Mouse (Mus musculus) hindbrain, embryonic 11.5 days (tissue): Measurements from ENCODE around the gene Uqcrc1. TPM values are rescaled to one million over a fixed set of nuclear protein-coding genes. Genes with fewer than 3 reads are reported as not detected.

Experiments used
- ATAC-seq: fragments of 200-750 bp; cut with Nextera tagmentation; 2 replicates; pipeline ENCODE4 v1.8.0; 2017; ENCODE audit warnings: mild to moderate bottlenecking, moderate TSS enrichment, moderate library complexity; ENCODE audit not compliant: low FRiP score
- DNase-seq: peaks from one replicate; pipeline ENCODE4 v3.0.0-alpha.2; 2015; ENCODE audit warnings: low spot score
- H3K27ac ChIP-seq: fragments of 300-500 bp; sonication (generic); 2 replicates; pipeline ENCODE4 v1.5.1; 2014; ENCODE audit warnings: mild to moderate bottlenecking, low read depth, low read length
- H3K27me3 ChIP-seq: fragments of 300-500 bp; sonication (generic); 2 replicates; pipeline ENCODE4 v1.6.1; 2014; ENCODE audit warnings: mild to moderate bottlenecking, low read length, moderate library complexity, mixed read lengths; ENCODE audit not compliant: control insufficient read depth, insufficient read depth
- H3K36me3 ChIP-seq: fragments of 300-500 bp; sonication (generic); 2 replicates; pipeline ENCODE4 v1.6.1; 2014; ENCODE audit warnings: mild to moderate bottlenecking, low read length, moderate library complexity, mixed read lengths; ENCODE audit not compliant: control insufficient read depth, insufficient read depth
- H3K4me1 ChIP-seq: fragments of 300-500 bp; sonication (generic); replicated peaks from 2 replicates; pipeline ENCODE4 v1.6.1; 2014; ENCODE audit warnings: low read length, mixed read lengths; ENCODE audit not compliant: control insufficient read depth, insufficient read depth
- H3K4me2 ChIP-seq: fragments of 300-500 bp; sonication (generic); replicated peaks from 2 replicates; pipeline ENCODE4 v1.6.1; 2014; ENCODE audit warnings: mild to moderate bottlenecking, low read depth, low read length
- H3K4me3 ChIP-seq: fragments of 300-500 bp; sonication (generic); 2 replicates; pipeline ENCODE4 v1.5.1; 2014; ENCODE audit warnings: low read depth, low read length
- H3K9ac ChIP-seq: fragments of 300-500 bp; sonication (generic); 2 replicates; pipeline ENCODE4 v1.6.1; 2014; ENCODE audit warnings: low read depth, low read length
- H3K9me3 ChIP-seq: fragments of 300-500 bp; sonication (generic); 2 replicates; pipeline ENCODE4 v1.6.1; 2016; ENCODE audit warnings: low read length; ENCODE audit not compliant: control insufficient read depth
- WGBS: fragments of 180-500 bp; shearing (Covaris S2); extraction: QIAGEN DNeasy Blood & Tissue Kit; methylation state at CpG from one replicate; pipeline ENCODE4 v1.1.7; 2014; 5-methylcytosine and 5-hydroxymethylcytosine counted together
- polyA plus RNA-seq: library from polyadenylated mRNA; unstranded; fragments of >200 nt; fragmentation: Nextera tagmentation; extraction: Ambion mirVana; gene quantifications from 2 replicates; pipeline ENCODE4 v1.2.1, GENCODE M21; 2014

Uqcrc1 gene
- polyA plus RNA-seq, 1 experiment from 2014 or later = 354 TPM

DNA sequence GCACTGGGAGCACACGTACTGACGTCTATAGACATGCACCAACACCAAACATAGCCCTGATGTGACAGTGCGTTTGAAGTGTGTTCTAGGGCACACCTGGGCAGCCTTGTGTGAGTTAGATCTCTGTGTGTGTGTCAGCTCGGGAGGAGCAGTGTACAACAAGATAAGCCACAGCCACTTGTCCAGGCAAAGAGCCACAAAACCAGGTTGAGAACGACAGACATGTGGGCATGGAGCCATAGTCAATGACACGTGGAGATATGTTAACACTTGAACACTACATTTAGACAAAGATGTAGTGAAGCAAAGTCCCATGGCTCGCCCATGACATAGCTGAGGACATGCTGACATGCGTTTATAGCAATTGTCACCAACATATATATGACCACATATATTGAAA lies 34.2 kb downstream of the Uqcrc1 start:
- Histone ChIP-seq H3K4me1 (no peaks in the 10 kb centered on the region), H3K9ac (no peak overlapping the region), H3K9me3 (no peaks in the 10 kb centered on the region), H3K4me3 (no peak overlapping the region), H3K27ac (no peak overlapping the region), H3K27me3 (no peaks in the 10 kb centered on the region), H3K4me2 (no peak overlapping the region), H3K36me3 (no peaks in the 10 kb centered on the region)
- ATAC-seq = no peak
- no peak for DNase-seq
- 90% methylated on average over 8 of the region's 8 CpGs for WGBS

DNA sequence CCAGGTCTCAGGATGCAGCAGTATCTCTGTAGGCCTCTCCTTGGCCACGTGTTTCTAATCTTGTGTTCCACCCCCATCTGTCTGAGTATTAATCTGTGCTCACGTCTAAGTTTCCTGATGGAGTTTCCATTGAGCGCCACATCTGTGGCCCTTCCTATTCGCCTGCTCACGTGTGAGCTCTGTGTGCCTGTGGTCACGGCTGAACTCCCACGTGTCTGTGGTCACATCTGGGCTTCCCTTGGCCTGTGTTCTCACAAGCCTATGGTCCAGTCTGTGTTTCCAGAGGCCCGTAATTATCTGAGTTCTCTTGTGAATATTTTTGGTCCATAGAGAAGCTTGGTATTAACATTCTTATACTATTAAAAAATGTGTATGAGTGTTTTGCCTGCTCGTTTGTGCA lies 40.0 kb downstream of the Uqcrc1 start:
- Histone ChIP-seq H3K4me1 (no peaks in the 10 kb centered on the region), H3K4me3 (no peak overlapping the region), H3K36me3 (no peaks in the 10 kb centered on the region), H3K27me3 (no peaks in the 10 kb centered on the region), H3K4me2 (no peak overlapping the region), H3K27ac (no peak overlapping the region), H3K9ac (no peak overlapping the region), H3K9me3 (no peaks in the 10 kb centered on the region)
- ATAC-seq (no peak), DNase-seq (no peak)
- WGBS = 87% methylated on average over 9 of the region's 9 CpGs

DNA sequence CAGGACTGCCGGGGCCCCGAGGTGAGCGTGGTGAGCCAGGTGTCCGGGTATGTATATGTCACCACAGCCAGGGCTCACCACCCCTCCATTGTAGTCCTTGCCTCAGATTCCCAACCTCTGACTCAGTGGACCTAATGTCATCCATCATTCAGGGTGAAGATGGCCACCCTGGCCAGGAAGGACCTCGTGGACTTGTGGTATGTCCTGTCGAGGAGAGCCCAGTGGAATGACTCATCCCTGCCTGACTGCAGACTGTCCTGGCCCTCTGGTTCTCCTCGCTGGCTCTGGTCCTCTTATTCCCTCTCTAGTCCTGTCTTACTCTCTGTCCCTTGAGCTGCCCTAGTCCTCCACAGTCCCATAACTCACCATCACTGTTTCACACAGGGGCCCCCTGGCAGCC lies 41.5 kb downstream of the Uqcrc1 start:
- ATAC-seq = no peak
- no peak for DNase-seq
- Histone ChIP-seq H3K9me3 (no peaks in the 10 kb centered on the region), H3K27ac (no peak overlapping the region), H3K27me3 (no peaks in the 10 kb centered on the region), H3K4me3 (no peak overlapping the region), H3K9ac (no peak overlapping the region), H3K36me3 (no peaks in the 10 kb centered on the region), H3K4me1 (no peaks in the 10 kb centered on the region), H3K4me2 (no peak overlapping the region)
- 84% methylated on average over 7 of the region's 7 CpGs for WGBS

DNA sequence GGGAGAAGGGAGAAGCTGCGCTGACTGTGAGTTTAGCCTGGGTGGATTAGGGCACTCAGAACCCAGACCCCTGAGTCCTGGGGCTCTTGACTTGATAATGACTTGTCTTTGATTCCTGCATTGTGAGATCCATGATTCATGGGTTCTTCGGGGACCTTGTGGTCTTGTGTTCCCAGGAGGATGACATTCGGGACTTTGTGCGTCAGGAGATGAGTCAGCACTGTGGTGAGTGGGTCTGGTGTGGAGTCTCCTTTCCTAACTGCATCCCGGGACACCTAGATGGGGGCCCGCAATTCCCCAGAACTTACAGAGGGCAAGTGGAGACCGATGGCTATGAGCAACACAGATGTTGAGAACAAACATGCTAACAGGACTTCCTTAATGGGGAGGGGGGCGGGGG lies 46.1 kb downstream of the Uqcrc1 start:
- WGBS = 84% methylated on average over 8 of the region's 8 CpGs
- Histone ChIP-seq H3K4me3 (no peak overlapping the region), H3K36me3 (no peaks in the 10 kb centered on the region), H3K4me1 (no peaks in the 10 kb centered on the region), H3K9ac (no peak overlapping the region), H3K4me2 (no peak overlapping the region), H3K27me3 (no peaks in the 10 kb centered on the region), H3K9me3 (no peaks in the 10 kb centered on the region), H3K27ac (no peak overlapping the region)
- DNase-seq (no peak), ATAC-seq (no peak)

DNA sequence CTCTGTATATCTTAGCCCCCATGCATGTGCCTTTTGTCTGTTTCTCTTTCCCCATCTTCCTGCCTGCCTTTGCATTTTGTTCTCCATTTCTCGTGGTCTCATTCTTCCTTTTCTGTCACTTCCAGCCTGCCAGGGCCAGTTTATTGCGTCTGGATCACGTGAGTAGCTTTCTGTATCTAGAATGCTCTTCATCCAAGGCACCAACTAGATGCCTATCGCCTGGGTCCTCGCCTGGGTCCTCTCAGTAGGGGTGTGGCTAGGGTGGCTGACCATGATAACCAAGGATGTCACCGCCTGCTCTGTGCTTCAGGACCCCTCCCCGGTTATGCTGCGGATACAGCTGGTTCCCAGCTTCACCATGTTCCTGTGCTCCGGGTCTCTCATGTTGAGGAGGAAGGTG lies 46.8 kb downstream of the Uqcrc1 start:
- Histone ChIP-seq H3K4me1 (no peaks in the 10 kb centered on the region), H3K9ac (no peak overlapping the region), H3K4me2 (no peak overlapping the region), H3K4me3 (no peak overlapping the region), H3K9me3 (no peaks in the 10 kb centered on the region), H3K36me3 (no peaks in the 10 kb centered on the region), H3K27ac (no peak overlapping the region), H3K27me3 (no peaks in the 10 kb centered on the region)
- WGBS = 85% methylated on average over 9 of the region's 9 CpGs
- no peak for DNase-seq
- ATAC-seq = no peak

DNA sequence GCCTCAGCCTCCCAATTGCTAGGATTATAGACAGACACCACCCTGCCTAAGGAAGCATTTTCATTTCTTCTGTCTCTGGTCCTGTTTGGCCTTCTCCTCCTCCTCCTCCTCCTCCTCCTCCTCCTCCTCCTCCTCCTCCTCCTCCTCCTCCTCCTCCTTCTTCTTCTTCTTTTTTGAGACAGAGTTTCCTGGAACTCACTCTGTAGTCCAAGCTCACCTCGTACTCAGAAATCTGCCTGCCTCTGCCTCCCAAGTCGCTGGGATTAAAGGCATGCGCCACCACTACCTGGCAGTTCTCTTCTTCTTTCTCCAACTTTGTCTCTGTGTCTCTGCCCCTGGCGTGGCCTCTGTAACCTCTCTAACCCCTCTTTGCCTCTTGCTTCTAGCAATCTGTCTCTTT lies 49.3 kb downstream of the Uqcrc1 start, which contains the start of gene Ucn2:
TSS of gene Ucn2 (plus strand) at position 301 of the 400 bp plus-strand sequence.
- DNase-seq (no peak), ATAC-seq (no peak)
- Histone ChIP-seq H3K4me2 (no peak within 1 kb of the TSS), H3K4me3 (no peak within 1 kb of the TSS), H3K9ac (no peak within 1 kb of the TSS), H3K36me3 (no peaks in the 10 kb centered on the region), H3K9me3 (no peaks in the 10 kb centered on the region), H3K27me3 (no peaks in the 10 kb centered on the region), H3K4me1 (no peaks in the 10 kb centered on the region), H3K27ac (no peak within 1 kb of the TSS)
- 97% methylated on average over 4 of the region's 4 CpGs for WGBS

DNA sequence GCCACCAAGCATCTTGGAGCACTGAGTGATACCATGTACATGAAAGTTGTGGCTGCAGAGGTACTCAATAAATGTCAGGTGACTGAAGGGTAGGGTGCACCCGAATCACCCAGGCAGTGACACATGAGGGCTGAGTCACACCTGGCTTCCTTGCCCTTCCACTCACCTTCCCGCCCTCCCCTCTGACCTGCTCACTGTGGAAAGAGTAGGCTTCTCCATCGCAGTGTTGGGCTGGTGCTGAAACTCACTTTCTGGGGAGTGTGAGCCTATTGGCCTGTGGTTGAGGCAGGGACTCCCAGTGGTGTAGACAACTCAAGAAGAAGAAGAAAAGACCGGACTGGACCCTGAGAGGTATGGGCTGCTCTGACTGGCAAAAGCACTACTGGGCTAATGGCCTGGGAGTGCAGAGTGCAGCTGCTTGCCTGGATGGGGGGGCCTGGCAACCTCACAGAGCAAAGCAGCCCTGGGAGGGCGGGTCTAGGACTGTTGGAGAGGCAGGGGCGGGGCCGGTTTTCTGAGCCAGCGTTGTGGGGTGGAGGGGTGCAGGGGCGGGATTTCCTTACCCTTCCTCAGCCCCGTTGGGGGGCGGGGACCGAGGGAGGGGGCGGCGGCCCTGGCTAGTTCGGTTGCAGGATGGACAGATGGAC lies 51.4 kb downstream of the Uqcrc1 start:
- H3K27ac ChIP-seq = no peak overlapping the region
- no peak for DNase-seq
- H3K4me3 ChIP-seq = no peak overlapping the region
- H3K9ac ChIP-seq = no peak overlapping the region
- ATAC-seq = no peak
- no peaks in the 10 kb centered on the region for H3K4me1 ChIP-seq
- 20% methylated on average over 11 of the region's 15 CpGs for WGBS
- H3K27me3 ChIP-seq = no peaks in the 10 kb centered on the region
- no peaks in the 10 kb centered on the region for H3K36me3 ChIP-seq
- H3K4me2 ChIP-seq = 0 out of 2 replicates have a peak overlapping the region, but pooled peaks have one; percentile 11
- H3K9me3 ChIP-seq = no peaks in the 10 kb centered on the region

DNA sequence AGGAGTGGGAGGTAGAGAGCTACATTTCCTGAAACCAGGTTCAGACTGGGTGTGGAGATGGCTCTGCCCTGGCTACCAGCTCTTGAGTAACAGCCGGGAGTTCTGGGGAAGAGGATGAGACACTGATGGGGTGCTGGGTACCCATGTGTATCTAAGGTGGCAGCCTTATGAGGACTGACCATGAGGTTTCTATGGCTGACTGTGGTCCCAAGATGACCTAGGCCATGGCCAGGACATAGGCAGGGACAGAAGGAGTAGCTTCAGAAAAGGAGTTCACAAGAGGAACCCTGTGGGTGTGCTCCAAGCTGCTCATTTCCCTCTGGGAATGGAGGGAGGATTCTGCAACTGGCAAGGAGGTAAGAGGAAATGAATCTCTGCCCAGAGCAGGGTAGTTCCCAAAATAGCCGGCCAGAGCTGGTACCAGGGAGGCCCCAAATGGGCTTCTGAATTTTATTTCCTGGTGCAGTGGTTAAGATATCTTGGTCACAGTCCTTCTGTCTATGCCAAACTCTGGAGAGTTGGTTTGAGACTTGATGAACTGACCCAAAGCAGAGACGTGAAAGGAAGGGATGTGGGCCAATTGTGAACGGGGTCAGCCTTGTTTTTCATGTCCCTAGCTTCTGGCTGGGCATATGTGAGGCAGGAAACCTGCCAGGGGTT lies 53.5 kb downstream of the Uqcrc1 start:
- Histone ChIP-seq H3K9ac (no peak overlapping the region), H3K9me3 (no peaks in the 10 kb centered on the region), H3K4me1 (no peaks in the 10 kb centered on the region), H3K27ac (no peak overlapping the region), H3K4me3 (no peak overlapping the region), H3K27me3 (no peaks in the 10 kb centered on the region), H3K4me2 (no peak overlapping the region), H3K36me3 (no peaks in the 10 kb centered on the region)
- 80% methylated on average over 4 of the region's 4 CpGs for WGBS
- ATAC-seq = no peak
- DNase-seq = no peak

DNA sequence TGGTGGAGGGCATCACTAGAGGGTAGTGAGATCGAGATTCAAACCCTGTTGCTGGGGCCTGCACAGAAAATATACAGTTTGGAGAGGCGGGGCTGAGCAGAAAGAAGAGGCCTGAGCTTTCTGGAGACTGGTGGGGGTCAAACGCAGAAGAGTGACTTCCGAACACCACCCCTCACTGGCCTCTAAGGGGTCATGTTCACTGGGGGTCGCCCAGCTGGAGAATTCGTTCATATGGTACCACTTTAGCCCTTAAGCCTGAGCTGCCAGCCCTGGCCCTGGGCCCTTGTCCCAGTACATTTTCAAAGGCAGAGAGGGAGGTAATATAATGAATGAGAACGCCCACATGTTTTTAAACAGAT lies 54.0 kb downstream of the Uqcrc1 start:
- Histone ChIP-seq H3K4me1 (no peaks in the 10 kb centered on the region), H3K9me3 (no peaks in the 10 kb centered on the region), H3K4me2 (no peak overlapping the region), H3K4me3 (no peak overlapping the region), H3K27me3 (no peaks in the 10 kb centered on the region), H3K9ac (no peak overlapping the region), H3K27ac (no peak overlapping the region), H3K36me3 (no peaks in the 10 kb centered on the region)
- WGBS = 77% methylated on average over 7 of the region's 7 CpGs
- DNase-seq (no peak), ATAC-seq (no peak)
